Mouse (Mus musculus) CD4-positive, CD25-positive, alpha-beta regulatory T cell, adult 2 months (primary cell): Measurements from ENCODE around the gene Bpifa1.
"Not testable (repeated sequence)": the region's sequence is repeated elsewhere in the genome, so short reads cannot be mapped to it uniquely, and the experiment has no call there.

Experiments used
- DNase-seq: peaks from one replicate; pipeline ENCODE4 v3.0.0-alpha.2; 2012; ENCODE audit warnings: low read depth, low spot score

Gene Bpifa1

GRCm38 (mm10) chr2:154142580-154142979 is at the start of gene Bpifa1:
Gene Bpifa1 (plus strand): TSS chr2:154142880.
- no peak for DNase-seq

- DNase-seq: no peak
Observed at GRCm38 (mm10) chr2:154097734-154098133, 44.9 kb upstream of the Bpifa1 start.

- DNase-seq: no peak
Observed at GRCm38 (mm10) chr2:154117381-154117780, 25.3 kb upstream of the Bpifa1 start.

GRCm38 (mm10) chr2:154130120-154130519 is 12.6 kb upstream of the Bpifa1 start, which contains the start of gene Bpifa3:
Gene Bpifa3 (plus strand): TSS chr2:154130336.
- DNase-seq: no peak

GRCm38 (mm10) chr2:154143735-154144134 is 1.1 kb downstream of the Bpifa1 start:
- no peak for DNase-seq

- no peak for DNase-seq
Observed at GRCm38 (mm10) chr2:154147496-154147895, 4.8 kb downstream of the Bpifa1 start.

GRCm38 (mm10) chr2:154158433-154158832 is 15.8 kb downstream of the Bpifa1 start:
- peak; percentile 25 for DNase-seq

GRCm38 (mm10) chr2:154162307-154162706 is 19.6 kb downstream of the Bpifa1 start, which contains the start of gene Bpifa5:
Gene Bpifa5 (plus strand): TSS chr2:154162607.
- DNase-seq: no peak

GRCm38 (mm10) chr2:154163306-154163705 is 20.6 kb downstream of the Bpifa1 start:
- DNase-seq: no peak

GRCm38 (mm10) chr2:154169172-154169571 is 26.5 kb downstream of the Bpifa1 start:
- no peak for DNase-seq

GRCm38 (mm10) chr2:154171621-154172020 is 28.9 kb downstream of the Bpifa1 start:
- no peak for DNase-seq

- DNase-seq: peak; percentile 16
Observed at GRCm38 (mm10) chr2:154173313-154173712, 30.6 kb downstream of the Bpifa1 start.

GRCm38 (mm10) chr2:154181900-154182299 is 39.2 kb downstream of the Bpifa1 start:
- DNase-seq: not testable (repeated sequence)

- not testable (repeated sequence) for DNase-seq
Observed at GRCm38 (mm10) chr2:154183061-154183460, 40.4 kb downstream of the Bpifa1 start.

- DNase-seq: no peak
Observed at GRCm38 (mm10) chr2:154185319-154185718, 42.6 kb downstream of the Bpifa1 start.

- DNase-seq: no peak
Observed at GRCm38 (mm10) chr2:154185748-154186147, 43.1 kb downstream of the Bpifa1 start.

- no peak for DNase-seq
Observed at GRCm38 (mm10) chr2:154187468-154187867, 44.8 kb downstream of the Bpifa1 start.

GRCm38 (mm10) chr2:154189877-154190434 is 47.3 kb downstream of the Bpifa1 start:
- DNase-seq: no peak

- DNase-seq: no peak
Observed at GRCm38 (mm10) chr2:154190546-154191258, 48.0 kb downstream of the Bpifa1 start, which contains the start of gene Bpifb1. Gene Bpifb1 (plus strand): TSS chr2:154190818.

- DNase-seq: no peak
Observed at GRCm38 (mm10) chr2:154192141-154192540, 49.5 kb downstream of the Bpifa1 start.

- DNase-seq: no peak
Observed at GRCm38 (mm10) chr2:154193071-154193470, 50.4 kb downstream of the Bpifa1 start.

GRCm38 (mm10) chr2:154193994-154194504 is 51.4 kb downstream of the Bpifa1 start:
- no peak for DNase-seq

GRCm38 (mm10) chr2:154197036-154197435 is 54.4 kb downstream of the Bpifa1 start:
- DNase-seq: no peak
